Mouse (Mus musculus) NIH3T3 (cell line): ENCODE measurements around the gene Cpne2.

Experiments used
- DNase-seq: peaks from one replicate; pipeline ENCODE4 v3.0.0-alpha.2; 2012; ENCODE audit warnings: low read depth

The Cpne2 gene

DNA sequence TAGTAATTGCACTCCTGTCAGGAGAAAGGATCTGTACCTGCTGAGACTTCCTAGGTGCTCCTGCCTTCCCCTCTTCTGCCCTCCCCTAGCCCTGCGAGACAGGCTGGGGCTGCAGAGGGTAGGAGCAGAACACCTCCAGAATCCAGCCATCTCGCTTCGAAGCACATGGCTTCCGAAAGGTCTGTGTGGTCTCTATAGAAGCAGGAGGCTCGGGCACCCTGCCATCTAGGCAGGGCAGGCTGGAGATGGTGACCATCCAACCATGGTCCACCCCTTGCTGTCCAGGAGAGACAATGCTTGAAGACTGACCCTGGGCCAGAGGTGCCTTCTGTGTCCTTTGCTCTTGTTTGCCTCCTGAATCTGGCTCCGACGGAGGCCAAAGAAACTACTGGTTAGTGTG lies 2.8 kb downstream of the Cpne2 start:
- no peak for DNase-seq

DNA sequence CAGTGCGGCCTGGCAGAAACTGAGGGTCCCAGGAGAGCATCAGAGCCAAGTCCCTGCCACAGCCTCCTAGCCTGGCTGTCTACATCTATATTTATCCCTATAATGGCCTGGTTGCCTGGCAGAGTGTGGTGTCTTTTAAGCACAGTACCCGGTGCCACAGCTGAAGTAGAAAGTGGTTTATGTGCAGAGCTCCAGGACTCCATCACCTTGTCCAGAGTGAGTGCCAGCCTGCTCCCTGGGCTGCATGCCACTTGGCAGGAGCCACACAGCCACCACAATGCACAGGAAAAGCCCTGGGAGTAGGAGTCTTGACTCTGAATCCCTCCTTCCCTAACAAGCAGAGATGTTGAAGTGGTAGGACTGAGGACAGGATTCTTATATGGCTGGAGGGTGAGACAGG lies 4.7 kb downstream of the Cpne2 start:
- DNase-seq, result no peak

DNA sequence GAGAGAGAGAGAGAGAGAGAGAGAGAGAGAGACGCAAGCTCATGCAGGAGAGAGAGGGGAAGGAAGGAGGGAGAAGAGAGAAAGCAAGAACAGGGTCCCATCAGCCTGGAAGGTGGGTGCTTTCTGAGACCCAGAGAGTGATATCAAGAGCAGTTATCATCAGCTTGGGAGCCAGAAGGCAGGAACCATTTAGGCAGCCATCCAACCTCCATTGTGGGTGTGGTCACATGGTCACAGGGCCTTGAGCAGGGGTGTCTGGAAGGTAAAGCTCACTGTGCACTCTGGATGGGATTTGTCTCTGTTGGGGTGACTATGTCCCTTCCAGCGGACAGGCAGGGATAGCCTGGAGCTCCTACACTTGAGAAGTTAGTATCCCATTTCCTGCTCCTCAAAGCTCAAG lies 7.2 kb downstream of the Cpne2 start:
- DNase-seq, result no peak

DNA sequence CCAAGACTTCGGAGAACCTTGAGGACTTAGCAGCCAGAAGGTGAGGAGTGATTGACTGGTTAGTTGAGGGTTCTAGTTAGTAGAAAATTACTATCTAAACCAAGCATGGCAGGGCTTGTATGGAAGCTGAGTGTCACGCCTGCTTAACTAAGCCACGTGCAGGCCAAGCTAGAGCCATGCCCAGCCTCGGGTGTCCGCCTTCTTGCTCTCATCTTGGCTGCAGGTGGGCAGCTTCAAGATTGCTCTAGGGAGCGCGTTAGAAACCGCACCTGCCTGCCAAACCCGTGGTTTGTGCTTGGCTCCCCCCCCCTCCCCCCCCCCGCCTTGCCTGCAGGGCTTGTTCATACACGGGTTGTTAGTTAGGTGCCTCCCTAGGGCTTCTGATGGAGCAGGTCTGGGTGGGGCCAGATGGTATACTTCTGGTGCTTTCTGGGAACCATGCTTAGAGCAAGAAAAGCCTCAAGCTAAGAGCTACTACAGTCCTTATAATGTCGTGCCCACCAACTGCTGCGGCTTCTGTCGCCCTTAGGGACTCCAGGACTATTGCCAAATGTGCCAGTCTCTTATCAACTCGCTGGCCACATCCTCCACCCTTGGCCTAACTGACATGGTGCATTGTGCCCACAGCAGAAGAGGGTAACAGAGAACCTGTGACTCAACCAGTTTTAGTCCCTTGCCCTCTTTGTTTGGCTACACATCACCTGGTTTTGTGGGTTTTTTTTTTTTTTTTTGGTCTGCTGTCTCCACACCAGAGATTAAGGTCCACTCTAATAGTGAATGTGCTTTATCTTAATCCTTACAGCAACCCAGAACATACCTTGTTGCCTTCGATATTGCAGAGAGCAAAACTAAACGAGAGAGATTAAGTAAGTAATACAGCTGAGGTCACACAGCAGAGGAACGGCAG lies 8.4 kb downstream of the Cpne2 start:
- DNase-seq, result no peak

DNA sequence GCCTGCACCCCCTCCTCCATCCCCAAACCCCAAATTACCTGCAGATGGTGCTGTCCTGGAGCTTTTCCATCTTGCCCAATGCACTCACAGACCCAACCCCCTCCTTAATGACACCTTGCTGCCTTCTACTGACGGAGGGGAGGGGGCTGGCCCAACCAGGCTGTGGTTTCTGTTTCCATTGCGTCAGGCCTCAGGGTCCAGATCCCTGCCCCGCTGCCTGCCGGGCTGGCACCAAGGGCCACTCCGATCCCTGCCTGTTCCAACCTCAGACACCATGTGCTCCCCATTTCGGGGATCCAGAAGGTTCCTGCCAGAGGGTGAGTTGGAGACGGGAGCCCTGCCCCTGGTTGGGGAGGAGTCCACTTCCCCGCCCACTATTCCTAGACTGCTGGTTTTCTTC lies 11.2 kb downstream of the Cpne2 start:
- DNase-seq, result no peak

DNA sequence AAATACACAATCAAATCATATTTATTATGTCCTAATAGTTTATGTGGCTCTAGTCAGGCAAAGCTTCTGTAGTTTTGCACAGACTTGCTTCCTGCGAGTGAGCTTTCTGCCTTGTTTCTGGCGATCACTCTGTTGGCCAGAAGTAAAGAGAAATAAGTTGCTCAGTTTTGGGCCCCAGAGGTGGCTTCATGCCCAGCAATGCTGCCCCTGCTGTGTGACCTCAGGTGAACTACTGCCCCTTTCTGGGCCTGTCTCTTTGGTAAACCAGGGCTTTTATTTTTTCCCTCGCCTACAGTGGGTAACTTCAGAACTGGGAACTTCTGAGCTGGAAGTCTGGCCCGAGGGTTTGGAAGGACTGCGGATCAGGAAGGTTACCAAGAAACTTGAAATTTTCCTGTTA lies 16.3 kb downstream of the Cpne2 start:
- no peak for DNase-seq

DNA sequence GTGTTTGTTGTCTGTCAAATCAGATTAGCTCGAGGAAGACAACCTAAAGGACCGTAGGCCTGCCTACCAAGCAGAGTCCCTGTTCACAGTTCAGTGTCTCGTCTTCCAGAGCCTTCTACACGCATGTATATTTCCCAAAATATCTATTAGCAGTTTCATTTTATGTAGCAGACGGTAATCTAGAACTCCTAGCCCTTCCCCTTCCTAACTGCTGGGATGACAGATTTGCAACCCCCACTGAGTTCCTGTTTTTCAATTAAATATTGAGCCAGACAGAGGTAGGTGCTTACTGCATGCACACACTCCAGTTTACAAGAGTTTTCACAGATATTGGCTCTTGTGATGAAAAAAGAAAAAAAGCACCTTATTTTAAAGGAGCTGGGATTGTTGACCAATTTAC lies 16.7 kb downstream of the Cpne2 start:
- DNase-seq, result no peak

DNA sequence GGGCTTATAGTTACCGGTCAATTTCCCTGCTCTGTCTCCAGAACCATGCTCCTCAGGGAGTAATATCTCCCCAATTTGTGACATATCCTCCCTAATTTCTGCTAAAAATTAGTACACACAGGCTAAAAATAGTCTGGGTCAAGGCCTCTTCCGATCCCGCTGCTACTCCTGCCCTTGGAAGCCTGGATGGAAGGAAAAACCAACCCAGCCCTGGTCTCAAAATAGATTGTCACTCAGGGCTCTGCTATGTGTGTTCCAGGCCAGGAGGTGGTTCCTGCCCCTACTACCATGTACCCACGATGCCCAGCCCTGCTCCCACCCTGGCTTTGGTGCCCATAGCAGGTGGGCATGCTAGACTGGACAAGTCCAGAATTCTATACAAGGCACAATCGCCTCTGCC lies 17.2 kb downstream of the Cpne2 start:
- no peak for DNase-seq

DNA sequence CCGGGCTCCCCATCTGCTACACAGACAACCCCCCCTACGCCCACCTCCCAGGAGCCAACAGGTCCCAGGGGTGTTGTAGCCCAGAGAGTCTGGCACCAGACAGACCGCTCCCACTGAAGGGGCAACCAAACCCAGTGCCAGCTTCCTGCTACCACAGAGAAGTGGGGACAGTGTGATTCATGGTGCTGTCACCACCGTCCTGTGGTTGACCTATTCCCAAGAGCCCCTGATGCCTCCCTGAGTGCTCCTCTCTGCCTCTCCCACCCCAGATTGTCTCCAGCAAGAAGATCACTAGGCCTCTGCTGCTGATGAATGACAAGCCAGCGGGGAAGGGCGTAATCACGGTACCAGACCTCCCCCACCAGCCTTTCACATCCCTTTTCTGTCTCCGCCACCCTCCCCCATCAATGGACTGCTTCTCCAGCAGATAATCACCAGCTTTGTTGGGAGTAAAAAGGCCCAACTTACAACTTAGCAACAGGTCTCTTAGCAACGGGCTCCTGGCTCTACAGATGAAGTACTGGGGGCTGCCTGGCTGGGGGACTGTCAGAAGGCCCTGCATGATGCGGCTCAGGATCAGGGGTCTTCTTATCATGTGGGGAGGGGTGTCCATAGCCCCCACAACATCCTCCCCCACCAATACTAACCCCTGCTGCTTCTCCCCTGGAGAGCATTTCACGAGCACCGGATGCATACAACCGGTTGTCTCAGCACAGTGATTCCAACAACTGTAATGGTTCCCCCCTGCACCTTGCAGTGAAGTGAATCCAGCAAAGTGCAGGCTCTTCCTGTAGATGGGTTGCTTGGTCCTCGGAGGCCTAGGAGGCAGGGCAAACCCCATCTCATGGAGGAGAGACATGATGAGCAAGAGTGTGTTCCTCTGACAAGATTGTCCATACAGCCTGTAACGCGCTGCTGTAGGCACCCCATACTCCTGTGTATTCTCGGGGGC lies 19.0 kb downstream of the Cpne2 start:
- DNase-seq, result no peak

DNA sequence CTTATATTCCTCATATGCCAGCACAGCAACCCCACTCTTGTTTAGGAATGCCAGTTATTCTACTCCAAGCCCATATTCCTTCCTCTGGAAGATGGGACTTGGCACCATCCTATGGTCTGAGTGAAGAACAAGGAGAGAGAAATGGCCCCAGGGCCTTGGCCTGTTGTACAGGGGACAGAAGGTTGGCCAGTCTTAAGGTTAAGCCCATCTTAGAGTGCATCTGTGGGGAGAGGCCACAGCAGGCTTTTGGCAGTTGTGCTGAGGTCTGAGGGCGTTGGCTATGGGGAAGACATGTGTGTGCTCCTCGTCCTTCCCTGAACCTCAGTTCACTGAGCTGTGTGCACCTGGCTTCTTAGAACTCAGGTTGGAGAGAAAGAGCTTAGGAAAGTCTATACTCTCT lies 19.9 kb downstream of the Cpne2 start:
- DNase-seq, result no peak

DNA sequence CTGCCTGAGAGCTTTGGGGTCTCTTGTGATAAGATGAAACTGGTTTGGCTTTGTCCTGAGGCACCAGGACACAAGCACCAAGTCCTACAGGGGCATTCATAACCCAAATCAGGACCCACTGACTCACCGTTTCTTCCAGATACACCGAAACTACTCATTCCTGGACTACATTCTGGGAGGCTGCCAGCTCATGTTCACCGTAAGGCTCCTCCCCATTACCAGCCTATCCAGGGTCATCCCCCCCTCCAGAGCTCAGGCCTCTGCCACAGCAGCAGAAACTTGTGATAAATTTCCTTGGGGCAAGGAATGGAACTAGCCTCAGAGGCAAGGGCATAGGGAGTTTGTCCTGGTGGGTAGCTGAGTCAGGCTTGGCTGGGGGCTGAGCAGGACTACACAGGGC lies 24.5 kb downstream of the Cpne2 start:
- DNase-seq, result peak; percentile 87

DNA sequence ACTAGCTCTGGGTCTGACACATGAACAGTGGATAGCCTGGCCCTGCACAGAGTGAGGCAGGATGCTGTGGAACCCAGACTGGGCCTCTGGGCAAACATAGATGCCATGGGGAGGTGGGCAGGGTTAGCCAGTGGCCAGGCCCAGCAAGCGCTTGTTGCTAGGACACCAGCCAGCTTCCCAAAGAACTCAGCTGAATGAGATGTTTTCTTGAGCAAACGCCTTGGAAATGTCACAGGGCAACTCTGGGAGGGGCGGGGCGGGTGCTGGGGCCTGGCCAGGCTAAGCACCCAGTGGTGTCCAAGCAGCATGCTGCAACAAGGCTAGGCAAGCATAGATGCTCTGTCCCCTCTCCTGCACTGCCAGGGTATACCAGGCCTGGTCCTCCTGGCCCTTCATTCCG lies 28.5 kb downstream of the Cpne2 start:
- DNase-seq, result peak; percentile 53

DNA sequence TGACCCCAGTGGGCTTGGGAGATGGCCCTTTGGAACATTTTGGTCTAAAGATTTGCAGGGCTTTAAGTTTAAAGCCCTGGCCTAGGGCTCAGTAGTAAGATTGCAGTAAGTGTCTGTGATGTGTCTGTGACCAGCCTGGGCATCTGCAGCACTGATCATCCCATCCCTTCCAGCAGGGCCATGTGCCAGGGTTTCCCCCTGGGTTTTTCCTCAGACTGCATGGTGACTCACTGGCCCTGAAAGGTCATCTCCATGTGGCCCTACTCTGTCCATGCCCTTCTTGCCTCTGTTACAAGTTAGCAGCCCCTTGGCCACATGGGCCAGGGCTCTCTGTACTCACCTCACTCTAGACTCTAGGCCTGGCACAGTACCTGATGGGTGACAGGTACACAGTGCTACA lies 31.6 kb downstream of the Cpne2 start:
- no peak for DNase-seq

DNA sequence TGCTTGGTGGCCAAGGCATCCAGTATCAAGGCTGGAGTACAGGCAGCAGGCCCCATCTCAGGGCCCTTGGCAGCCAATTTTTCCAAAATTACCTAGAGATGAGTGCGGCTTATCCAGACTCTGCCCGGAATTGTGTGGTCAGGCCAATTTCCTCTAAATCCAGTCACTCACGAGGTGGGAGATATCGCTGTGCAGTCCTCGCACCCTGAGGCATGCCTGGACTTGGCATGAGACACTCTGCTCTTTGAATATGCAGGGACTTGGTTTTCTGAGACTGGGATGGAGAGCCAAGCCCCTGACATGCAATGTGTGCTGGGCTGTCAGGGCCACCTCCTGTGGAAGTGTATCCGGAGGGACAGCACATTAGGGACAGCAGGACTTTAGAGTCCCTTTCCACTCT lies 33.2 kb downstream of the Cpne2 start:
- no peak for DNase-seq

DNA sequence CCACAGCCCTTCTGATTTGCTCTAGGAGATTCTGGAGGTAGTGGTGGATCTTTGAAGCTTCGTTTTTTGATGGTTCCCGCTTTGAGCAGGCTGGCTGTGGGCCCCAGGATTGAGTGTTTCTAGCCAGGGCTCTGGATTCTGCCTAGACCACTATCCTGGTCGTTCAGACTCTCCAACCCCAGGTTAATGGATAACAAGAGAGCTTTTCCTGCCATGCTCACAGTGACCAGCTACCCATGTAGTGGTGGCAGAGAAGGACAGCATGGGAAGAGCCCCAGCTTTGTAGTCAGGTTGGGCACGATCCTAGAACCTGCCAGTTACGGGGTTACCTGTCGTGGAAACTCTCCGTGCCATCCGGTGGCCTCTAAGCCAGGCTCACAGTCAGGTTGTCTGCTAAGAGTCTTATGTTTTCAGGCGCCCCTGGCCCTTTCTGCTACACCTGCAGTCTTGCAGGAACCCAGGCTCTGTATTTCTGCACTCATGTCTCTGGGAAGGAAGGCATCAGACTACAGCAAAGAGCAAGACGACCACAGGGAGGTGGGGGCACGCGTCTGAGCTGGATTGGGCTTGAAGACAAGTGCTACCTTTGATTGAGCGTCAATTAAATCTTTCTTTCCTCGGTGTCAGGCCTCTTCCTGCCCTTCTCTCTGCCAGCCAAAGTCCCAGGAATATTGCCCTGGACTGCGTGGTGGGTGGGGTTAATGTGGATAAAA lies 33.8 kb downstream of the Cpne2 start:
- no peak for DNase-seq

DNA sequence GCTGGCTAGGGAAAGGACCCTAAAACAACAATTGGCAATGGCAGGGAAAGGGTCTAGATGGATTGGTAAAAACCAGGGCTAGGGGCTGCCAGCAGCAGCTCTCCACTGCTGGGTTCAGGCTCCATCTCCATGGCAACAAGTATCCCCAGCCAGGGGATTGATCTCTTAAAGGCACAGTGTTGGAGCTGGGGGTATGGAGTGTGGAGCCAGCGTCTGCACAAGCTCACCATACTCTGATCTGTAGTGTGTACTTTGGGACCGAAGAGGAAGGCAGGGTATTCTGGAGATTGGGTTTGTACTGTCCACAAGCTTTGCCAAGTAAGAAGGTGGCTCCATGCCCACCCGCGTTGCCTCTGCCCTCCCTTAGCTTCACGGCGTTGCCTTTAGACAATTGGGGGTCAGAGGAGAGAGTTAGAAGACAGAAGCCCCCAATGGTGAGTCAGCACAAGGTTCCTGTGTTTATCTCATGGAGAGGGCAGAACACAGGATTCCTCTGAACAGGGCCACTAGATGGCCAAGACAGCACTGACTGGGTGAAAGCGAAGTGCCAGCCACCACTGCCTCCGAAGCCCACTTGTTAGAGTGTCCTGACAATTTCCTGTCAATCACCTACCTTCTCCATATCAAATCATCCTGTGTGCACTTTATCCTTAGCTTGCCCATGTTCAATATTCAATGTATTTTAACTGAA lies 34.5 kb downstream of the Cpne2 start:
- DNase-seq, result no peak

DNA sequence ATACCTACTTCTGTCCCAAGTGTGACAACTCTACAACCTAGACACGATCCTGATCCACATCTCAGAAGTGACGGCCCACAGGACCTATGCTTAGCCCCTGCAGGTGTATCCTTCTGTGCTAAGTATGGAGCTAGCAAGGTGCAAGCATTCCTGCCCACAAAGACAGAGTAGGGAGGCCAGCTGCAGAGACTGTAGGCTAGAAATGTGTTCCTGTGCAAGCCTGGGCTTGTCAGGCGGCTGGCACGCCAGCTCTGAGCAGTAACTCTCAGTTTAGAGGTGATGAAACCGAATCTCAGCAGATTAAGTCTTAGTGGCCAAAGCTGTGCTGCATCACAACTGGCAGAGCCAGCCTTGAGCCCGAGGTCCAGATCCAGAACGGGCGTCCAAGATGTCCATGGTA lies 35.3 kb downstream of the Cpne2 start:
- no peak for DNase-seq

DNA sequence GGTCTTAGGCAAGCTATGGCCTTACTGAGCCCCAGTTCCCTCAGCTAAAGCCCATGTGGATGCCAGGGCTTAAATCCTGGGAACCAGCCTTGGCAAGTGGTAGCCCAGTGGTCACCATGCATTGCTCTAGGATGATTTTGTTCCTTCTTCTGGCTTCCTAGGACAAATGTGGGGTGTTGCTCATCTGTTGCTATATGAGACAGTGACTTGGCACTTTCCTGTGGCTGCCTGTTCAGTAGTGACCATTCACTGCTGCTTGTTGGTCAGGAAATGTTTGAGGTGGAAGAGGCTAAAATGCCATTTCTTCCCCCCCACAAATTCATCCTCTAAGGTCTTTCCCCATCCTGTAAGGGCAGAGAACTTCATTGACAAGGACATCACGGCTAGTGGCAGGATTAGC lies 36.6 kb downstream of the Cpne2 start:
- DNase-seq, result no peak

DNA sequence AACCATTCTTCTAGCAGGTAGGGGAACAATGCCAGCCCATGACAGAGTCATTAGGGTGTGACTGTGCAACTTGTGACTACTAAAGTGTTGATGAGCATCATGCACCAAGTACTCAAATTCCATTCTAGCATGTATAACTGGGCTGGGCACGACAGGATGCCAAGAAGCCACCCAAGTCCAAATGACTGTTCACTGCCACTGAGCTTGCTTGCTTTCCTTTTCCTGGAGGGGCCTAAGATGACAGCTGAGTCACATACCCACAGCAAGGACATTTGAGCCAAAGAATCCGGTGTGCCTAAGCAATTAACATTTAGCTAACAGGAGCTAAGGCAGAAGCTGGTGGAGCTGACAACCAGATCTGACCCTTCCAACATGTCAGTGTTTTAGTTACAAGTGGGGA lies 39.1 kb downstream of the Cpne2 start:
- DNase-seq, result peak; percentile 22

DNA sequence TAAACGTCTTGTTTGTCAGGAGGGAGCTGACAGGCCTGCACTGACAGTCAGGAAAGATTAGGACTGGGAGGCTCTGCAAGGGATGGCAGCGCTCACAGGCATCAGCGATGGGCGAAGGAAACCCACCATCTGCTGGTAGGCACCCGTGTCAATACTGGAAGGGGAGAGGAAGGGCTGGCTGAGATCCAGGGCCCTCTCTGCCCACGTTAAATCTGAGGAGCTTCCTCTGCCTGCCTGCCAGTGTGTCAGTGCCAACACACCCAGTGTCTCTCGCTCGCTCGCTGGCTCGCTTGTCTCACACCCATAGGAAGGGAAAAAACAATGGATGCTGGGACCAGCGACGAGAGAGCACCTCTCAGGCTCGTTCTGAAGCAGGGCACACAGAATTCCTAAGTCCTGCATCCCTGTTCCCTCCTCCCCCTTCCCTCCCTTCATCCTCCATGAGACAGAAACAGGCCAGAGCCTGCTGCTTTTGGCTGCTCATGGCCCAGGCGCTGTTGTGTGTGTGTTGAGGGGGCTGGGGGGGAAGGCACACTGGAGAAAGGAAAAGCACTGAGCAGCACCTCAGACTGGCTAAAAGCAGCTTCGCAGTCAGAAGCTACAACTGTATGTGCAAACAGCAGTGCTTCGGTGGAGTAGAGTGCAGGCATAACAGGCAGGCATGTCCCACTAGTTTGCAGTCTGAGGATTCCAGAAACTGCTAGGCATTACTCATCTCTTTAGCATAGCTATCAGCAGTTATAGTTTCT lies 41.5 kb downstream of the Cpne2 start:
- DNase-seq, result peak; percentile 63

DNA sequence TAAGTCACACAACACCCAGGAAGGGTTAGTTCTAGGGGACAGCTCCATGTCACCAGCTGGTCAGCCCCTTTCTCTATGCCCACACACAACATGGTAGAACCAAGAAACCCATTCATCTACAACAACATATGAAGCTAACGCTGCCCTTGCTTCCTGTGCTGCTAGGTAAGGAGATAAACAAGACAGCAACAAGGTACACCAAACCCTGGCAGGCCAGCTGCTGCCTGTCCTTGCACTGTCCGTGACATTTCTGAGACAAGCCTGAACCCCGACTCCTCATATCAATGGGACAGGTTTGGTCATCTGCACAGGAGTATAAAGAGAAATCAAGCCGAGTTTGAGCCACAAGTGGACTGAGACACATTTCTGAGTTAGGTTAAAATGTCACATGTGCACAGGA lies 42.4 kb downstream of the Cpne2 start:
- DNase-seq, result no peak
